Mouse (Mus musculus): ENCODE results near the gene Brat1. TPM values are rescaled to one million over a fixed set of nuclear protein-coding genes. Genes with fewer than 3 reads are reported as not detected.
A peak's percentile ranks its signal among the peaks of the same experiment; 100 is the strongest.

Gene Brat1
- total RNA-seq, 2 experiments from 2014 or later: 8.3 to 9.0 TPM

- peak; percentile 97 for DNase-seq
Measured at GRCm38 (mm10) chr5:140702103-140702513, 2.7 kb upstream of the Brat1 start, which contains the start of gene Iqce. Gene Iqce, minus strand, starts transcription at chr5:140702378.

- no peak for DNase-seq
Measured at GRCm38 (mm10) chr5:140702618-140703175, 2.1 kb upstream of the Brat1 start.

DNA sequence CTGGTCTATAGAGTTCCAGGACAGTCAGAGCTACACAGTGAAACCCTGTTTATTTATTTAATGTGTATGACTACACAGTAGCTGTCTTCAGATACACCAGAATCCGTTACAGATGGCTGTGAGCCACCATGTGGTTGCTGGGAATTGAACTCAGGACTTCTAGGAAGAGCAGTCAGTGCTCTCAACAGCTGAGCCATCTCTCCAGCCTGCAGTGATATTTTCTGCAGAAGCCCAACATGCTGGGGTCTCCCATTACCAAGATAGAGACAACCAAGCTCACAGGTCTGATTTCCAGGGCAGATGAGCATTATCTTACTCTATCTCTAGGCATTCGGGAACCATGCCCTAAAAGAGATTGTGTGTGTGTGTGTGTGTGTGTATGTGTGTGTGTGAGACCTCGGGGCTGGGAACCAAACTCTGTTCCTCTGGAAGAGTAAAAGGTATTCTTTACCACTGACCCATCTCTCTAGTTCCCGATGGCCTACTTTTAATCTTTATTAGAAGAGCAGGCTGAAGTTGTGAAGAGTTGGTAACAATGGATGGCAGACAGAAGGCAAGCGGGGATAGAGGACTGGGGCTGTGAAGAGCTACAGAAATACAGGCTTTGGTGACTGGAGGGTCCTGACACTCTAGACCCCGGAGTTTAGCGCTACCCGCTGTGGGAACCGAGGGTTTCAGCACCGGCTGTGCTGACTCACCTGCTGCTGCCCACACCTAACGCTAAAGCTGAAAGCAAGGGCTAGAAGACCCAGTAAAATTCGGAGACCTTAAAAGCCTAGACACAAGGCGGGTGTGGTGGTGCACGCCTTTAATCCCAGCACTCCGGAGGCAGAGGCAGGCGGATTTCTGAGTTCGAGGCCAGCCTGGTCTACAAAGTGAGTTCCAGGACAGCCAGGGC, 1.1 kb upstream of the Brat1 start:
- DNase-seq: no peak

DNA sequence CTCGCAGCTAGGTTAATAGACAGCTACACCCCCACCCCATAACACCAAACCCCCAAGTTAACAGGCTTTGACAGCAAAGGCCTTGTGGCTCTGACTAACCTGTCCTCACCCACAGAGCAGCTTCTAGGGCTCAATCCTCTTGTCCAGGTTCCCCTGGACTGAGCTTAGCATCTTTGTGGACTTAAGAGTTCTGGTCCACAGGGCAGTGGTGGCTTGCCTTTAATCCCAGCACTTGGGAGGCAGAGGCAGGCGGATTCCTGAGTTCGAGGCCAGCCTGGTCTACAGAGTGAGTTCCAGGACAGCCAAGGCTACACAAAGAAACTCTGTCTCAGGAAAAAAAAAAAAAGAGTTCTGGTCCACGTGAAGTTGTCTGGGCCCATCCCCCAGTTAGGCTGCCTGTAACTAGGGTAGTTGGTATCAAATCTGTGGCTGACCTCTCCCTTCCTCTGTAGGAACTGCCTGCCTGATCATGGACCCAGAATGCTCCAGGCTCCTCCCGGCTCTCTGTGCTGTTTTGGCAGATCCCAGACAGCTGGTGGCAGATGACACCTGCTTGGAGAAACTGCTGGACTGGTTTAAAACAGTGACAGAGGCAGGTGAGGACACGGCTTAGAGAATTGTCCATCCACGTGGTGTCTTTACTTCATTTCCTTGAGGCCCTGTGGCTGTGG, 825 bp downstream of the Brat1 start:
- DNase-seq: peak; percentile 19

- no peak for DNase-seq
Measured at GRCm38 (mm10) chr5:140710315-140710714, 5.5 kb downstream of the Brat1 start.

DNA sequence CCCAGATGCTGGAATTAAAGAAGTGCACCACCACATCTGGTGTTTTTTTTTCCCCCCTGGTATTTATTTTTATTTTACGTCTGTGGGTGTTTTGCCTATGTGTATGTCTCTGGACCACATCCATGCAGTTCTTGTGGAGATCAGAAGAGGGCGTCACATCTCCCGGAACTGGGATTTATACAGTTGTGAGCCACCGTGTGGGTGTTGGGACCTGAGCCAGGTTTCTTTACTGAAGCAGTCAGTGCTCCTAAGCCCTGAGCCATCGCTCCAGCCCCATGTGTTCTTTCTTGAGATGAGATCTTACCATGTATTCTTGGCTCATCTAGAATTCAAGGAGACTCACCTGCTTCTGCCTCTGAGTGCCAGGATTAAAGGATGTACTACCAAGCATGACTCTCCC, 6.2 kb downstream of the Brat1 start:
- DNase-seq: no peak

- no peak for DNase-seq
Measured at GRCm38 (mm10) chr5:140720773-140721172, 16.0 kb downstream of the Brat1 start.

DNA sequence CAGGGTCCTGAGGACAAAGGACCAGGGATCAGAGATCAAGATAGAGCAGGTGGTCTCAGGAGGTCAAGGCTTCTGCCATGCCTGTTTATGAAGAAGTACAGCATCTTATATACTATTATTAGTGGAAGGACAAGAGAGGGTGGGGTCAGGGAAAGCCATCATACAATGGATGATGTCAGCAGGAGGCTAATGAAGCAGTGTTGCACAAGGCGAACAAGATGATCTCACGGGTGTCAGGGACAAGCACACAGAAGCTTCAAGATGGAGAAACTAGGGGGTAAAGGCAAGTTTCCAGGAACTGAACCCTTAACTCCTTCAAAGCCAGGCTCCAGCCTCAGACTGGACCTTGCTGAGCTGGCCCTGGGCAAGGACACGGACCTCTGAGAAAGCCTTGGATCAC, 17.3 kb downstream of the Brat1 start:
- no peak for DNase-seq

DNA sequence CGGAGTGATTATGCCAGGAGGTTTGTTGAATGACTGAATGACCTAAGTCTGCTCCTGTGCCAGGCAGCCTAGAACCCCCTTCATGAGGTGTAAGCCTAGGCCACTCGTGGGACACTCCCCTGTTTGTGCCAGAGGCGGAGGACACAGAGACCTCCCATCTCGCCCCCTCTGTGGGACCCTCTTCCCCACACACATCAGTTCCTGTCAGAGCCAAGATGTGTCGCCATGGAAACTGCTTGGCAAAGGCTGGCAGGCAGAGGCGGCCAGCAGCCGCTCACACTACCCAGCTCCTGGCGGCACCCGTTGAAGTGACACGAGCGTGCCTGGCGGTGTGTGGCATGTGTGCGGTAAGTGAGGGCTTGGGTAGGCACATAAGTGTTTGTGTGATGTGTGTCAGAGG, 19.0 kb downstream of the Brat1 start, which contains the start of gene Amz1:
Amz1 (plus strand) TSS at position 306 of the 400 bp plus-strand sequence.
- DNase-seq: no peak

DNA sequence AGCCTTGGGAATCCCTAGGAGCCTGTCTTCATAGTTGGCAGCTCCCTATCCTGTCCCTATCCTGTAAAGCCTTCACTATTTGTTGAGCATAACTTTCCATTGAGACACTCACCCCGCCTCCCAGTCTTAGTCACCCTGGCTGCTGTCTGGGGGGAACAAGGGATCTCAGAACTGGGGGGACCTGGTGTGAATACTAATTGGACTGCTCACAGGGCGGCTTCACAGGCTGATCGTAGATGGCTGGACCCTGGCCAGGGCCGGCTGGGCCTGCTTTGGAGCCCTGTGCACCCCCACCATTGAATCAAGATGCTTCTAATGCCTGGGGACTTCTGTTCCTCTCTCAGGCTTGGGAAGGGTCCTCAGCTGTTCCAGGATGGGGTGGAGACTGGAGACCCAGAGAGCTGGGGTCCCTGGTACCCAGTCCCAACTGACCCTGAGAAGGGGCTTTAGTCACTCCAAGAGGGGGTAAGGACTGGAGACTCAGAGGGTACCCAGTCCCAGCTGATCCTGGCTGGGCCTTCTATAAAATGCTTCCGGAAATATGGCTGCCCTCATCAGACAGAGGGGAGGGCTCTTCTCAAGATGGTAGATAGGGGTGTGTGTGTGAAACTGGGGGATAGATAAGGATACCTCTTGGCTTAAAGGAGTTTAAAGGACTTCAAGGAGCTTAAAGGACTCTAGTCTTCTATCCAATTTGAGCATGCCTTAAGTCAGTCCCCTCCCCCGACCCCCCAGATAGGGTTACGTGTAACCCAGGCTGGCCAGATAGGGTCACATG, 21.4 kb downstream of the Brat1 start:
- no peak for DNase-seq

- DNase-seq: no peak
Measured at GRCm38 (mm10) chr5:140726946-140727740, 22.3 kb downstream of the Brat1 start.

DNA sequence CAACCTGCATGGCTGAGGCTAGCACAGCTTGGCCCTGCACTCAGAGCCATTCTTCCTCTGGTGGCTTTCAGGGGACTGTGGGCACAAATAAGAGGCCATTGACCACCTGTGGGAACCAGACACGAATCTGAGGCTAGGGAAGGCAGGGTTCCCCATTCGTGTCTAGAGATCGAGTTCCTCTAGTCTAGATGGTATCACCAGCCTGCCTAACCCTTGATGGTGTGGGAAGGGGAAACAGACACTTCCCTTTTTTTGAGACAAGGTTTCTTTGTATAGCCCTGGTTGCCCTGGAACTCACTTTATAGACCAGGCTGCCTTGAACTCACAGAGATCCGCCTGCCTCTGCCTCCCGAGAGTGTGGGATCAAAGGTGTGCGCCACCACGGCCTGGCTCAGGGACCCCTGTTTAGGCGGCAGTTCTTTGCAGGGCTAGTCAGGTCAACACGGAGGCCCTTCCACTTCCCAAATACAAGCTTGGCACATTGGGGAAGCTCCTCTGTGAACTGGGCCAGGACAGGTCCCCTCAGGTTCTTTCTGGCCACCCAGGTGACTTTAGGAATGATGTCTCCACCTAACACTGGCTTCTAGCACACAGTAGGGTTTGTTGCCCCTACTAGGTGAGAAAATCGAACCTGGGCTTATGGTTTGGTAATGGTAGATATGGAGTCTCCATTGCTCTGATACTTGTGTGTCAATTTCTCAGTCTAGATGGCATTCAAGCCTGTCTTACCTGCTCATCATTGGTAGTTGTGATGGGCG, 26.4 kb downstream of the Brat1 start:
- no peak for DNase-seq

DNA sequence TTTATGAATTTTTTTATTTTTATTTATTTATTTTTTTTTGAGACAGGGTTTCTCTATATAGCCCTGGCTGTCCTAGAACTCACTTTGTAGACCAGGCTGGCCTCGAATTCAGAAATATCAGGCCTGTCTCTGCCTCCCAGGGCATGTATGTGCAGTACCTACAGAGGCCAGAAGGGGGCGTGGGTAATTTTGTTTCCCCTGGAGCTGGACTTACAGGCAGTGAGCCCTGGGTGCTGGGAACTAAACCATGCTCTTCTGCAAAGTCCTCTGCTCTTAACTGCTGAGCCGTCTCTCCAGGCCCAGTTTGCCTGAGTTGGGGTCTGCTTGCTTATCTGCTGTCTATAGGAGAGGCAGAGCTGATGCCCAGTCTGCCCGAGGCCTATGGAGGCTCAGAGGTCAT, 27.4 kb downstream of the Brat1 start:
- no peak for DNase-seq

GRCm38 (mm10) chr5:140733336-140733735, 28.5 kb downstream of the Brat1 start:
- no peak for DNase-seq

GRCm38 (mm10) chr5:140735297-140735696, 30.5 kb downstream of the Brat1 start:
- peak; percentile 40 for DNase-seq

DNA sequence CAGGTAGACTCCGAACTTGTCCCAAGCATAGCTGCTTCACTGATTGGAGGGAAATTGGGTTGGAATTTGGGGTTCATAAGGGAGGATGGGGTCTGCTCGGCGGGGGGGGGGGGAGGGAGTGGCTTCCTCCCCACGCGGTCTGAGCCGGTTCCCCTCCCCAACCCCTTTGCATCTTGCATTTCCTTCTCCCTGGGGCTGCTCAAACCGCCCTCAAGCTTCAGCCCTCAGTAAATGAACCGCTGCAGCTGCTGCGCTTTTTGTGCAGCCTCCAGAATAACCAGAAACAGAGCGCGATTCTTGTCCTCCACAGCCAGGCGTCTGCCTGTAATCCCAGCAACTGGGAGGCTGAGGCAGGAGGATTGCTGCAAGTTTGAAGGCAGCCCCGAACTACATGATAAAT, 31.4 kb downstream of the Brat1 start:
- DNase-seq: no peak

- DNase-seq: no peak
Measured at GRCm38 (mm10) chr5:140739813-140740212, 35.0 kb downstream of the Brat1 start.

- DNase-seq: peak; percentile 60
Measured at GRCm38 (mm10) chr5:140741040-140741439, 36.2 kb downstream of the Brat1 start.

DNA sequence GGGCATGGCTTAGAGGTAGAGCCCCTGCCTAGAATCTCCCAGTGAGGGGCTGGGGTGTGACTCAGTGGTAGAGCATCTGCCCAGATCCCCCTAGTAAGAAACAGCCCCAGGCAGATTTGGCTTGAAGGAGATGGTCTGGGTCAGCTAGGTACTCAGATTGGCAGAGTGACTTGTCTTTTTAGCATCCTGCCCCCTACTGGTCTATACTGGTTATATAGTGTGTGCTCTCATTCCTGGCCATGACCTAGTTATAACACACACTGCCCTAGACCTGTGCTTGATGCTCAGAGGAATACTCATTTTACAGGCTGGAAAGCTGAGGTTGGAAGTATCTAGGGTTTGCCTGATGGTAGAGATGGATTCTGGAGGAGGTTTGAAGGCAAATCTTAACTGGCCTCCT, 37.1 kb downstream of the Brat1 start:
- DNase-seq: no peak

DNA sequence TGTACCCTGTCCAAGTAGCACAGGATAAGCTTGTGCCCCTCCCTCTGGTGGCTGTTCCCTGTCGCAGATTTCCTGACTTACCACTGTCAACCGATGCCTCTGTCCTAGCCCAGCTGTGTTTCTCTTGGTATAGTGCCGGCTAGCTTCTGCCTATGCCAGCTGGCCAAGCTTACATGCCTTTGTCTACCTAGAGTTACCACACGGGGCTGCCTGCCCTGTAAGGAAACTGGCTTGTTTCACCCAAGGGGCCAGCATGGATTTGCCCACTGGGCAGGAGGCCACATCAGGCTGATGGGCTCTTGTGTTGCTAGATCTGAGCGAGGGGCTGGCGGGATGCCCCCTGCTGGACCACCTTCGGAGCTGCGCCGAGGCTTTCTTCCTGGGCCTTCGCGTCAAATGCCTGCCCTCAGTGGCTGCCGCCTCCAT, 38.9 kb downstream of the Brat1 start:
- DNase-seq: peak; percentile 29

- no peak for DNase-seq
Measured at GRCm38 (mm10) chr5:140748425-140748824, 43.6 kb downstream of the Brat1 start.

Measured in heart, postnatal 4 days (tissue).